Mouse (Mus musculus) layer of hippocampus, postnatal 36 days (tissue): ENCODE results near the gene Zbtb3. TPM values are rescaled to one million over a fixed set of nuclear protein-coding genes. Genes with fewer than 3 reads are reported as not detected.

Experiments
- DNase-seq, 2 experiments: peaks; one replicate each; pipeline ENCODE4 v3.0.0; 2022
- total RNA-seq, 2 experiments: library from RNA; stranded (reverse); gene quantifications; 2 replicates each; pipeline ENCODE4 v1.2.3; 2021

Gene Zbtb3
- total RNA-seq, 2 experiments from 2014 or later, result 6.8 to 7.1 TPM

GRCm38 (mm10) chr19:8841012-8841411 lies 38.7 kb downstream of the Zbtb3 start:
- no peak for DNase-seq

- DNase-seq, result no peak
These were observed 40.6 kb downstream of the Zbtb3 start for GRCm38 (mm10) chr19:8842961-8843360.

- DNase-seq, result peak; percentile 55 to 69
These were observed 42.2 kb downstream of the Zbtb3 start for GRCm38 (mm10) chr19:8844371-8845129.

- no peak for DNase-seq
These were observed 46.0 kb downstream of the Zbtb3 start for GRCm38 (mm10) chr19:8848356-8848755.

GRCm38 (mm10) chr19:8850402-8850901 lies 48.1 kb downstream of the Zbtb3 start, which contains the start of gene Lrrn4cl:
TSS of gene Lrrn4cl (plus strand) at chr19:8850768.
- DNase-seq, result no peak

GRCm38 (mm10) chr19:8851639-8852038 lies 49.3 kb downstream of the Zbtb3 start:
- no peak for DNase-seq

GRCm38 (mm10) chr19:8852236-8852928 lies 50.0 kb downstream of the Zbtb3 start:
- no peak for DNase-seq

- DNase-seq, result no peak
These were observed 50.8 kb downstream of the Zbtb3 start for GRCm38 (mm10) chr19:8853117-8853516.

Other genes with a start within 250 kb of the Zbtb3 start
- 1 to 10 TPM; 8.6 TPM for gene Slc22a8, start 211.3 kb upstream of the Zbtb3 start, total RNA-seq
- gene Slc22a6, start 184.5 kb upstream of the Zbtb3 start, total RNA-seq, result 1 to 10 TPM; 1.7 to 2.1 TPM
- gene Chrm1, start 138.8 kb upstream of the Zbtb3 start, total RNA-seq, result 100 to 1,000 TPM; 172 to 186 TPM
- gene Slc3a2, start 79.2 kb upstream of the Zbtb3 start, total RNA-seq, result 100 to 1,000 TPM; 146 to 149 TPM
- gene Wdr74, start 66.7 kb upstream of the Zbtb3 start, total RNA-seq, result 10 to 100 TPM; 51.0 to 52.3 TPM
- 1 to 10 TPM; 1.3 to 1.4 TPM for gene 1700092M07Rik, start 61.8 kb upstream of the Zbtb3 start, total RNA-seq
- gene Stx5a, start 61.1 kb upstream of the Zbtb3 start, total RNA-seq, result 10 to 100 TPM; 67.4 to 76.3 TPM
- gene Nxf1, start 45.5 kb upstream of the Zbtb3 start, total RNA-seq, result 100 to 1,000 TPM in 1 of 2 experiments, 10 to 100 TPM in 1; 99.8 to 119 TPM
- 10 to 100 TPM; 79.7 to 86.2 TPM for gene Tmem223, start 31.6 kb upstream of the Zbtb3 start, total RNA-seq
- gene Tmem179b, start 28.1 kb upstream of the Zbtb3 start, total RNA-seq, result 1 to 10 TPM; 9.4 to 9.9 TPM
- 10 to 100 TPM; 12.2 to 13.8 TPM for gene Taf6l, start 16.1 kb upstream of the Zbtb3 start, total RNA-seq
- 100 to 1,000 TPM; 113 to 115 TPM for gene Polr2g, start 4.0 kb upstream of the Zbtb3 start, total RNA-seq
- gene Ttc9c, start 16.8 kb downstream of the Zbtb3 start, total RNA-seq, result 10 to 100 TPM; 36.5 to 37.3 TPM
- 100 to 1,000 TPM; 123 to 126 TPM for gene Hnrnpul2, start 17.5 kb downstream of the Zbtb3 start, total RNA-seq
- not detected for gene AC129217.1, start 27.2 kb downstream of the Zbtb3 start, total RNA-seq
- 100 to 1,000 TPM in 1 of 2 experiments, 10 to 100 TPM in 1; 99.0 to 112 TPM for gene Bscl2, start 34.9 kb downstream of the Zbtb3 start, total RNA-seq
- 100 to 1,000 TPM; 161 to 172 TPM for gene Gng3, start 36.6 kb downstream of the Zbtb3 start, total RNA-seq
- under 1 TPM; 0.55 to 0.61 TPM for gene Lrrn4cl, start 48.2 kb downstream of the Zbtb3 start, total RNA-seq
- gene Ubxn1, start 68.9 kb downstream of the Zbtb3 start, total RNA-seq, result 10 to 100 TPM; 85.7 to 98.6 TPM
- 10 to 100 TPM; 31.5 to 31.7 TPM for gene Uqcc3, start 78.4 kb downstream of the Zbtb3 start, total RNA-seq
- gene Lbhd1, start 81.2 kb downstream of the Zbtb3 start, total RNA-seq, result 1 to 10 TPM; 4.7 to 6.3 TPM
- gene Gm49403, start 81.4 kb downstream of the Zbtb3 start, total RNA-seq, result not detected
- gene 1810009A15Rik, start 86.3 kb downstream of the Zbtb3 start, total RNA-seq, result 10 to 100 TPM; 20.7 to 23.2 TPM
- gene Gm49416, start 86.4 kb downstream of the Zbtb3 start, total RNA-seq, result 1 to 10 TPM in 1 of 2 experiments, under 1 TPM in 1; 0.99 to 2.3 TPM
- gene Ints5, start 90.5 kb downstream of the Zbtb3 start, total RNA-seq, result 10 to 100 TPM; 25.2 to 26.3 TPM
- 100 to 1,000 TPM; 111 to 118 TPM for gene Ganab, start 95.5 kb downstream of the Zbtb3 start, total RNA-seq
- 100 to 1,000 TPM; 165 to 175 TPM for gene B3gat3, start 117.8 kb downstream of the Zbtb3 start, total RNA-seq
- 1 to 10 TPM; 4.0 TPM for gene Rom1, start 126.8 kb downstream of the Zbtb3 start, total RNA-seq
- 10 to 100 TPM; 10.9 to 11.8 TPM for gene Eml3, start 127.0 kb downstream of the Zbtb3 start, total RNA-seq
- gene Mta2, start 139.3 kb downstream of the Zbtb3 start, total RNA-seq, result 10 to 100 TPM; 54.7 to 60.7 TPM
- gene Tut1, start 151.3 kb downstream of the Zbtb3 start, total RNA-seq, result 10 to 100 TPM; 19.6 to 19.7 TPM
- 100 to 1,000 TPM; 233 to 254 TPM for gene Eef1g, start 164.5 kb downstream of the Zbtb3 start, total RNA-seq
- 10 to 100 TPM; 14.5 to 24.0 TPM for gene Ahnak, start 186.7 kb downstream of the Zbtb3 start, total RNA-seq